Comparison of ENCODE assay signal across 8 mouse cellular contexts in the genomic region with DNA sequence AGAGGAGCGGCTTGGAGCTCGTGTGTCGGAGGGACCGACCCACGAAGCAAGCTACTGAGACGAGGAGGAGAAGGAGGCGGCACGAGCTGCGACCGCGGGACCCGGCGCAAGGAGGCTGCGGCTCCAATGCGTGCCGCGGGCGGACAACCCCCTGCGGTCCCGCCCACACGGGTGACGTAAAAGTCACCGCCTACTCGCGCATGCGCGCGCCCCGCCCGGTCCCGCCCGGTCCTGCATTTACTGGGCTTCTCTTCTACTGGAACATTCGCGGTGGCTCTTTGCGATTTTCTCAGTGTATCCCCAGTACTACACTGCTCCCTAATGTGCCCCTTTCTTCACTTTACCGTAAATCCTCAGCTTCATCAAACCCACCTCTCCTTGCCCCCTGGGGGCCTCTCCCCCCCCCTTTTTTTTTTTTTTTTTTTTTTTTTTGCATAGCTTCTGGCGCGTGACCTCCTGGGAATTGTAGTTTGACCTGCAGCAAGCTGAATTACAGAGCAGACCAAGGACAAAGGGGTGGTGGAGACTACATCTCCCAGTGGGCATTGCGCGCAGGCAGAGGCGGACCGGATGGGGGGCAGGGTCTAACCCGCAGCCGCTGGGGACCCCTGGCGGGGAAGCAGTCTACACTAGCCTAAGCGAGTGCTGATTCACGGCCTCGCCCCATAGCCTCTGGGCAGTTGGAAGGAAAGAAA. TPM values are rescaled to one million over a fixed set of nuclear protein-coding genes. Genes with fewer than 3 reads are reported as not detected.
A peak's percentile ranks its signal among the peaks of the same experiment; 100 is the strongest.
DNase-seq lines count a peak whose midpoint lies in the region; ATAC-seq and TF ChIP-seq lines count a peak whose summit lies in the region.

A gene (minus strand): TSS at position 136 of the 695 bp plus-strand sequence.

- H3K9ac ChIP-seq in forebrain, embryonic 16.5 days (replicated peaks; ENCODE audit: low read depth, low read length), result peak within 1 kb of the TSS; percentile 93
- H3K9ac ChIP-seq in lung, embryonic 14.5 days, result peak within 1 kb of the TSS; percentile 93

- peaks cover 38% of the 10 kb centered on the region for H3K4me1 ChIP-seq in G1E (ENCODE audit: insufficient read depth, low read depth, low read length)
- H3K4me1 ChIP-seq in forebrain, embryonic 16.5 days (replicated peaks; ENCODE audit: control insufficient read depth, insufficient read depth, low read length), result peaks cover 34% of the 10 kb centered on the region
- H3K4me1 ChIP-seq in lung, embryonic 14.5 days (ENCODE audit: insufficient read depth), result peaks cover 11% of the 10 kb centered on the region
- peaks cover 10% of the 10 kb centered on the region; the same call in 1 of the 2 replicates for H3K4me1 ChIP-seq in olfactory bulb, adult 2 months (ENCODE audit: control insufficient read depth, insufficient read depth, low read length)
- peaks cover 5% of the 10 kb centered on the region for H3K4me1 ChIP-seq in thymus, adult 2 months (replicated peaks; ENCODE audit: control insufficient read depth, insufficient read depth, low read length)

- peak; percentile 99 for TF ChIP-seq POLR2A in olfactory bulb, adult 2 months (IDR thresholded peaks at IDR 0.05; ENCODE audit: insufficient read depth, low read depth, low read length)
- TF ChIP-seq POLR2A in thymus, adult 2 months (IDR thresholded peaks at IDR 0.05; ENCODE audit: control insufficient read depth, extremely low read depth, insufficient read depth, low read length, poor library complexity), result peak; percentile 93

- intact Hi-C loops in heart, postnatal 36 days (cut with DNase I), result loop anchor here (1.0 kb wide), 2 partner anchors 22 to 29 kb away; no protein-coding TSS in a partner anchor

- peaks cover 29% of the 10 kb centered on the region for H3K36me3 ChIP-seq in G1E (replicated peaks)
- peaks cover 6% of the 10 kb centered on the region for H3K36me3 ChIP-seq in forebrain, embryonic 16.5 days (ENCODE audit: control insufficient read depth, insufficient read depth)
- peaks cover 29% of the 10 kb centered on the region for H3K36me3 ChIP-seq in lung, embryonic 14.5 days (ENCODE audit: insufficient read depth)
- H3K36me3 ChIP-seq in thymus, adult 2 months (ENCODE audit: control insufficient read depth, insufficient read depth, low read length), result 0 out of 2 replicates have a peak, but pooled peaks cover 8% of the 10 kb centered on the region

- peak; percentile 97 for ATAC-seq in G1E (ENCODE audit: extremely low read depth, insufficient number of reproducible peaks, low FRiP score, poor library complexity, severe bottlenecking)
- peak; percentile 96 for ATAC-seq in forebrain, embryonic 16.5 days
- ATAC-seq in lung, embryonic 14.5 days (ENCODE audit: insufficient read depth), result peak; percentile 98

- no peaks in the 10 kb centered on the region for H3K27me3 ChIP-seq in G1E (ENCODE audit: insufficient read depth, low read length)
- H3K27me3 ChIP-seq in forebrain, embryonic 16.5 days (replicated peaks; ENCODE audit: control insufficient read depth, insufficient read depth, low read length), result no peaks in the 10 kb centered on the region
- H3K27me3 ChIP-seq in lung, embryonic 14.5 days (ENCODE audit: insufficient read depth, low read length), result no peaks in the 10 kb centered on the region
- no peaks in the 10 kb centered on the region for H3K27me3 ChIP-seq in thymus, adult 2 months (ENCODE audit: control insufficient read depth, insufficient read depth, low read length)

- H3K4me2 ChIP-seq in forebrain, embryonic 16.5 days (ENCODE audit: low read length), result peak within 1 kb of the TSS; percentile 51
- H3K4me2 ChIP-seq in lung, embryonic 14.5 days, result peak within 1 kb of the TSS; percentile 78

- peak within 1 kb of the TSS; percentile 98 for H3K27ac ChIP-seq in forebrain, embryonic 16.5 days (ENCODE audit: low read length)
- H3K27ac ChIP-seq in layer of hippocampus, adult 2 months, result peak within 1 kb of the TSS; percentile 99
- H3K27ac ChIP-seq in lung, embryonic 14.5 days (ENCODE audit: low read depth), result peak within 1 kb of the TSS; percentile 98
- peak within 1 kb of the TSS; percentile 91 for H3K27ac ChIP-seq in olfactory bulb, adult 2 months (ENCODE audit: insufficient read depth, low read depth, low read length)
- peak within 1 kb of the TSS; percentile 76 for H3K27ac ChIP-seq in thymus, adult 2 months (ENCODE audit: control insufficient read depth, insufficient read depth, low read length)

- no peaks in the 10 kb centered on the region for H3K9me3 ChIP-seq in G1E (replicated peaks)
- H3K9me3 ChIP-seq in forebrain, embryonic 16.5 days (ENCODE audit: control insufficient read depth, low read length), result no peaks in the 10 kb centered on the region
- no peaks in the 10 kb centered on the region for H3K9me3 ChIP-seq in lung, embryonic 14.5 days (ENCODE audit: low read depth, low read length)

- peak; percentile 88 for DNase-seq in G1E (ENCODE audit: low spot score)
- DNase-seq in cerebellum, adult 18-20 months, result peak; percentile 98 to 99
- peak; percentile 99 for DNase-seq in heart, postnatal 36 days
- peak; percentile 98 to 99 for DNase-seq in layer of hippocampus, adult 2 months (ENCODE audit: low spot score in 2 of 2)
- peak; percentile 97 for DNase-seq in lung, embryonic 14.5 days
- peak; percentile 98 for DNase-seq in thymus, adult 2 months

- peak within 1 kb of the TSS; percentile 100 for H3K4me3 ChIP-seq in G1E (ENCODE audit: low read depth, low read length)
- H3K4me3 ChIP-seq in forebrain, embryonic 16.5 days (replicated peaks; ENCODE audit: low read length), result peak within 1 kb of the TSS; percentile 88
- peak within 1 kb of the TSS; percentile 90 for H3K4me3 ChIP-seq in layer of hippocampus, adult 2 months
- peak within 1 kb of the TSS; percentile 78 for H3K4me3 ChIP-seq in lung, embryonic 14.5 days (ENCODE audit: low read depth, low read length)
- peak within 1 kb of the TSS; percentile 69 for H3K4me3 ChIP-seq in olfactory bulb, adult 2 months (ENCODE audit: insufficient read depth, low read depth, low read length)
- H3K4me3 ChIP-seq in thymus, adult 2 months (ENCODE audit: control insufficient read depth, insufficient read depth, low read length), result peak within 1 kb of the TSS; percentile 92

- 0 out of 2 replicates have a peak, but pooled peaks have one; percentile 3 for TF ChIP-seq CTCF in G1E (IDR thresholded peaks at IDR 0.05; ENCODE audit: low read depth, low read length)
- peak; percentile 78 for TF ChIP-seq CTCF in layer of hippocampus, adult 2 months (conservative IDR thresholded peaks at IDR 0.05)
- peak; percentile 79 for TF ChIP-seq CTCF in lung, embryonic 14.5 days (IDR thresholded peaks at IDR 0.05; ENCODE audit: low read depth)
- peak; percentile 68; the same call in 1 of the 2 replicates for TF ChIP-seq CTCF in olfactory bulb, adult 2 months (IDR thresholded peaks at IDR 0.05; ENCODE audit: insufficient read depth, low read depth, low read length)
- peak; percentile 81; the same call in 1 of the 2 replicates for TF ChIP-seq CTCF in thymus, adult 2 months (IDR thresholded peaks at IDR 0.05; ENCODE audit: borderline replicate concordance, control insufficient read depth, extremely low read depth, insufficient read depth, low read length, poor library complexity)

- WGBS in forebrain, embryonic 16.5 days, result under 1% methylated on average over 48 of the region's 48 CpGs
- WGBS in lung, embryonic 14.5 days, result under 1% methylated on average over 48 of the region's 48 CpGs
- WGBS in olfactory bulb, adult 2 months, result under 1% methylated on average over 48 of the region's 48 CpGs
- WGBS in thymus, adult 2 months, result under 1% methylated on average over 48 of the region's 48 CpGs

RNA-seq across cellular contexts. Expression of the gene that starts here (rescaled TPM):
- 168 and 200 TPM in 2 replicates for total RNA-seq in G1E (2014; fragmentation: Nextera tagmentation)
- 73.5 and 99.8 TPM in 2 replicates for total RNA-seq in G1E (2017)
- polyA plus RNA-seq in G1E (2012), result 246 and 281 TPM in 2 replicates
- polyA plus RNA-seq in forebrain, embryonic 16.5 days (2015; fragmentation: Nextera tagmentation; extraction: Ambion mirVana), result 870 and 902 TPM in 2 replicates
- 100 to 1,000 TPM; 279 to 282 TPM for total RNA-seq in heart, postnatal 36 days (2021)
- total RNA-seq in layer of hippocampus, adult 2 months (2021), result 1,000 to 10,000 TPM; 1,218 to 1,292 TPM
- polyA plus RNA-seq in lung, embryonic 14.5 days (2014; fragmentation: Nextera tagmentation; extraction: Ambion mirVana), result 74.7 and 79.0 TPM in 2 replicates
- 235 and 282 TPM in 2 replicates for polyA plus RNA-seq in olfactory bulb, adult 2 months (2012; ENCODE audit: insufficient read depth, insufficient read length, low replicate concordance, missing spikeins)
- 56.5 and 73.5 TPM in 2 replicates for polyA plus RNA-seq in thymus, adult 2 months (2012; rRNA removed)

Comparison
In these comparisons a context has a peak if more than half of its experiments do, and no peak if none do; other contexts are left out.
1. Peak in every context shown above with its lines: DNase-seq, ATAC-seq, H3K4me3 ChIP-seq and H3K27ac ChIP-seq.
2. RNA of the gene that starts here (total RNA-seq): 1,218 to 1,292 TPM in layer of hippocampus, adult 2 months; 279 to 282 TPM in heart, postnatal 36 days and 73.5 to 200 TPM in G1E; every median in the first group is over 4 times any median in the second.
3. CTCF ChIP-seq: peak in every context shown above with its lines; median percentile 81 in thymus, adult 2 months; 79 in lung, embryonic 14.5 days; 78 in layer of hippocampus, adult 2 months; 68 in olfactory bulb, adult 2 months; 3 in G1E.